Mouse (Mus musculus) adrenal gland, adult 8-10 months (tissue): ENCODE measurements around the gene Sstr4. TPM values are rescaled to one million over a fixed set of nuclear protein-coding genes. Genes with fewer than 3 reads are reported as not detected.
A peak's percentile ranks its signal among the peaks of the same experiment; 100 is the strongest.

Experiments used
- DNase-seq: peaks from one replicate; pipeline ENCODE4 v3.0.0; 2022
- total RNA-seq, 4 experiments: library from RNA; stranded (reverse); gene quantifications; 2 replicates each; pipeline ENCODE4 v1.2.4; 2022

The Sstr4 gene
- total RNA-seq, 4 experiments from 2014 or later, result 0.23 to 0.65 (median 0.33) TPM

DNA sequence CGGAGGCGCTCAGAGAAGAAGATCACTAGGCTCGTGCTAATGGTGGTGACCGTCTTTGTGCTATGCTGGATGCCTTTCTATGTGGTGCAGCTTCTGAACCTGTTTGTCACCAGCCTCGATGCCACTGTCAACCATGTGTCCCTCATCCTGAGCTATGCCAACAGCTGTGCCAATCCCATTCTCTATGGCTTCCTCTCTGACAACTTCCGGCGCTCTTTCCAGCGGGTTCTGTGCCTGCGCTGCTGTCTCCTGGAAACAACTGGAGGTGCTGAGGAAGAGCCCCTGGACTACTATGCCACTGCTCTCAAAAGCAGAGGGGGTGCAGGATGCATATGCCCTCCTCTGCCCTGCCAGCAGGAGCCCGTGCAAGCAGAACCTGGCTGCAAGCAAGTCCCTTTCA, 1.1 kb downstream of the Sstr4 start:
- DNase-seq, result no peak

DNA sequence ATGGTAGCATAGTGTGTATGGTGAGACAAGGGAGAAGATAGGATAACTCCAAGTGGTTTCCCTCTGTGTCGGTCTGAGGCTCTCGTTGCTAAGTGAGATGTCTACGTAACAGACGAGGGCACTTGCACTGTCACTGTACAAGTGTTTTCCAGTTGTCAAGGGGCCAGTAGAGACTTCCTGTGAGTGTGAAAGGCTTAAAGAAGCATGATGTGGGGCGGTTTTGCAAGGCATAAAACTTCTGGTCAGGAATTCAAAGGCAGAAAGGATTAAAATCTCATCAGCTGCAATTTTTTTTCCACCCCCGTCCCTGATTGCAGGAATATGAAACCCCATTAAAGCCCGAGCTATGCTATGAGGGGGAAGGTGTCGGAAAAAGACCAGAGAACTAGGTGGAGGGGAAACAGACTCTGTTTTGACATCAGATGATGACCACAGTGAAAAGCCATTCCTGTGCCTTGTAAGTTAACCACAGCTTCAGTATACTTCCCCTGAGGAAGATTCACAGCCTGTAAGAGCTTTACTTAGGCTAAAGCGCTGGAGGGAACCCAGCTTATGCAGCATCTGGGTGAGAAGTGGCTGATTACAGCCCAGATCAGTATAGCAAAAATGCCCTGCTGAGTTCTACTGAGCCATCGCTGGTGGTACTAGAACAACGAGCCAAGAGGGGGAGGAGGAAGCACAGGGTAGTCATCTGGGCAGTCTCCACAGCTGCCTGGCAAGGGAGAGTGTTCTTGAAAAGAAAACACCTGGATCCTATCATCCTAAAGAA, 2.1 kb downstream of the Sstr4 start:
- DNase-seq, result no peak

DNA sequence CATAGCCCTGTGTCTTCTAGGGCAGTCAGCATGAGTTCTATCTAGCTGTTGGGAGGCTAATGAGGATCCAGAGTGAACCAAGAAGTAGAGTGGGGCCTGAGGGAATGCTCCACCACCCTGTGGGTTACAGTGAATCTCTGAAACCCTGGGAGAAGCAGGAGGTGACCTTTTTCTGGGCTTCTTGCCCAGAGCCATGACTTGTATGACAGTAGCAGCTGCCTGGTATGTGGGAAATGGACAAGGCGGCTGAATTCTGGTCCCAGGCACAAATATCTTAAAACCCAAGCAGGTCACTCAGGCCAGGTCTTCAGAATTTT, 2.6 kb downstream of the Sstr4 start:
- peak; percentile 37 for DNase-seq

DNA sequence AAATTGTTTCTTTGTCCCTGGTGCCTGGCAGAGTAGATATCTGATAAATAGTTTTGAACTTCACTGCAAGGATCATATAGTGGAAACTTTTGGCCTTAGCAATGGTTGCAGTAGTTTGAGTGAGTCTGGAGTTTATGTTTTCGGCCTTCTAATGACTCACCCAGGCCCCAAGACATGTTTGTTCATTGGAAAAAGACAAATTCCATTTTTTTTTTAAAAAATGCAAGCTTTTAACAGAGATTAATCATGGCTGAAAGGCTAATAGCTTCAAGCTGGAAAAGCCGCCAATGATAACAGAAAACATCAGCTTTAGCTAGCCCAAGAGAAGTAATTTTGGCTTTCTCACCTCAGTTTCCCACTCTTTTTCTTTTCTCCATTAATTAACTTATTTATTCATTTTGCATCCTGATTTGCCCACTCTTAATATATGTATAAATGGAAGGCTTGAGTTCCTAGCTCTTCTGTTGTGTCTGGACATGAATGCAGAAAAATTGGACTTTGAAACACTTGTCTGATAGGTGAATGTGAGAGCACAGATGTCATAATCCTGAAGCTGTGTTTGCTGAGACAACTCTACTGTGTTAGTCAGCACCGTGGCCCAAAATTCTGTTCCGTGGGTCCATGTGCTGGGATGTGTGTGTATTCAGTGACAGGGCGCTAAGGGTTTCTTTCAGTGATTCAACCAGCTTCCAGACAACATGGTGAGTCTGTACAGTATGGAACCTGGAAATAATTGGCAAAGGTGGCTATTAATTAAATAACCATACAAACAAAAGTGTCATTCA, 3.9 kb downstream of the Sstr4 start:
- DNase-seq, result no peak

DNA sequence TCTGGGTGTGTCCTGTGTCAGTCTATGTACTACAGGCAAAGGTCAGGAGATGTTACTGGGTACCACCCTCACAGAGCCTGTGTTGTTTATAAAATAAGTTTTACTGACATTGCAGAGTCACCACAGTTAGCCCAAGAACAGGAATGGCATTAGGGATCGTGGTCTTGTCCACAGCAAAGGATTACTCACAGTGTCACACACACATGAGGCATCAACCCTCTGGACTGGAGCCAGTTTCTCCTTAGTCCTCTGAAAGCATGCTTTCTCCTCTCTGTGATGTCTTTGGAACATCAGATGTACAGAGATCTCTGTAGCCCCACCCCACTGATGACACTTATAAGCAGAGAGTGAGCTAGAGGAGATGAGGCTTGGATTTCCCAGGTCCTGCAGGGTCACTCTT, 7.1 kb downstream of the Sstr4 start:
- no peak for DNase-seq

DNA sequence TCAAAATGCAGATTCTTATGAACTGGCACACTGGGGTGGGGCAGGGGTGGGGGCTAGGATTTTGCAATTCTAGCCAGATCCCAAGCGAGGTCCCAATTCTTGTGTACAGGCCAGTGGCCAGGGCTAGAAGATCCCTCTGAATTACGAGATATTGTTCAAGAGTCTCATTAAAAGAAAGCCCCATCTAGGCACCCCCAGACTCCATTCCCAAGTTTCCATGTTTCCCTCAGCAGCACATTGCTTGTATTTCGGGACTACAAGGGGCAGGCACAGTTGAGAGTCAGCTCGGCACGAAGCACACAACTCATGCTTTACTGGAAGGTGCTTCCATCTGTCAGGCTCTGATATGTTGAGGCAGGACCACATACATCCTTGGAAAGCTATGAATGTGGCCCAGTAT, 9.8 kb downstream of the Sstr4 start:
- DNase-seq, result no peak

DNA sequence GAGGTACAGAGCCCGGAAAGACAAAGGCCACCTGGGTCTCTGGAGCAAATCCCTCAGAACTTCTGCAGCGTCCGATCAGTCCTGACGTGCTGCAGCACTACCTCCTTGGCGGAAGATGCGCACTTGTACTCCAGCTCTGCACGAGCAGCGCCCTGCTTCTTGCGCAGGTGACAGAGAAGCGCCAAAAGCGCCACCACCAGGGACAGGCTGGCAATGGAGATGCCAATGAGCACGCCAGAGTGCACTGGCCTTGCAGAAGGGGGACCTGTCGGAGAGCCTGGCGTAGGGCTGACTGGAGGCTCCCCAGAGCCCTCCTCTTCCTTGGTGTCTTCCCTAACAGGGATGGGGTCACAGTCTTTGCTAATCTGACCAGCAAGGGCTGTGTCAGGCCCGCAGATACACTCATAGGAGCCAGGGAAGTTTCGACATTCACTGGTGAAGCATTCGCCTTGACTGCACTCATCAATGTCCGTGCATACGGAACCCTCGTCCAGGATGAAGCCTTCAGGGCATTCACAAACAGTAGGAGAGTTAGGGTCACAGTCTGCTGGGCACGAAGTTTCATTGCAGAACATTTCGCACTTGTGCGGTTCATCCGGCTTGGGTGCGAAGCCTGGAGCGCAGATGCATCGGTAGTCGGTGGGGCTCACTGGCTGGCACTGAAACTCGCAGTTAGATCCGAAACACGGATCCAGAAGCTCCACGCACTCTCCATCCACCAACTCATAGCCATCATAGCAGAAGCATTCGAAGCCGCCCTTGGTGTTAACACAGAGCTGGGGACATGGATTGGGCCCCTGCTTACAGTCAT, 11.2 kb downstream of the Sstr4 start:
- DNase-seq, result peak; percentile 18

DNA sequence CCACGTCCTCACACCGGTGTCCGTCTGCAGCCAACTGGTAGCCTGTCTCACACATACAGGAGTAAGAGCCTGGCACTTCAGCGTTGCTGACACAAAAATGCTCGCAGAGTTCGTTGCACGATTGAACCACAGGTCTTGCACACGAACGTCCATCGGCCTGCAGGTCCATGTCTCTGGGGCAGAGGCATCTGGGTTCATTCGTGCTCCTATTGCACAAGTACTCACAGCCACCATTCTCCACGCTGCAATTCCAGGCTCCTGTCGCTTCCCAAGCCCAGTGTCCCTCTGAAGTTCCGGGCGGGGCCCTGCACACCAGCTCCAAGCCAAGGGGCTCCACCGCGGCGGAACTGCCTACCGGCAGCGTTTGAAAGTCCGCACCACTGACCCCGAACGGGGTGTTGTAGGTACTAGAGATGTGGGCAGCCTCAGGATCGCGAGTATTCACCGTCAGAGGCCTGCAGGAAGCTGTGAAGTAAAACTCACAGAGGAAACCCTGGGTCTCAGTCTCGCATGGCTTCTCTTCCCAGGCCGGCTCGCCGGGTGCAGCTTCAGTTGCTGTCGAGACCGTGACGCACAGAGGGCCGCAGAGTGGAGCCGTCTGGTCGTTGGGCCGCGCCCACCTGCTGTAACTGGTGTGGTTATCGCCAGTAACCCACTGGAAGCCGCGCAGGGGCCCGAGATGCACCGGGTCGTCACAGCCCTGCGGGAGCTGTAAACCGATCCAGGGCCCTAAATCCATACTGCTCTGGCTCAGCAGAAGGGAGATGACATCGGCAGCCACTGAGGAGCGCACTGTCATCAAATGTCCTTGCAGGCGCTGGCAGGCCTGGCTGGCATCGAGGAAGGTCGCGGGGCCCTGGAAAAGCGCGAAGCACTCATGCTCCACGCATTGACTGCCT, 12.1 kb downstream of the Sstr4 start:
- peak; percentile 74 for DNase-seq

DNA sequence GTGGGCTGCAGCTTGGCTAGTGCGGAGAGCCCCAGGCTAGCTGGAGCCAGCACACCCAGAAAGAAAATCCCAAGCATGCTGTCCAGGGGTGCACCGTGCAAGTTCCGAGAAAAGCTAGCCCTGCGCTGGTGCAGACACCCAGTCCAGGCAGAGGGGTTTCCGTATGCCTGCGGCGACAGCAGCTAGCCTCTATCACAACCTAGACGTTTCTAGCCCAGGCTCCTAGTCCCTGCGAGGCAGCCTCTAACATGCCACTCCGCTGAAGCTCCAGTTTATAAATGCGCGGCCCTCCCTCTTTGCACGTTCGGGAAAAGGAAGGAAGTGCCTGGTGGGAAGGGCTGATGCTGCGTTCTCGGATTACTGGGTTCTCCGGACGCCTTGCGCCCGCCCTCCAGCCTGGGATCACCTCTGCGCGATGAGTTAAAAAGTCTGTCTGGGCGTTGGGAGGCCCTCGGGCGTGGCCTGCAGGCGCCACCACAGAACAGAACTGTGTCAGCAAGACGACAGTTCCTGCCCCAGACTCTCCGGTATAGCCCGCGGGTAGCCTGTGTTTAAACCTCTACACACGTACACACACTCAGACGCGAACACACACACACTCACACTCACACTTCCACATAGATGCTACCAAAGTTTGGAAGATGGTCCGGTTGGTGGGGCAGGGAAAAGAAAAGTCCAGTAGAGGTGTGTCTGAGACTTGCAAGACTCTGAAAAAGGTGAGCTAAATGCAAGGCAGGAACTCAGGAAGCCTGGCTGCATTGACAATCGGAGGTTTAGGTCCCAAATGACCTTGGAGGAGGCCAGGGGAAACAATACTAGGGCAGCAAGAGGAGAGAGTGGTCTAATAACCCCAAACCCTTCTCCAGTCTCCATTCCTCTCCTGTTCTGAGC, 13.0 kb downstream of the Sstr4 start, which contains the start of gene Thbd:
Thbd (minus strand) TSS at position 319 of the 891 bp plus-strand sequence.
- peak; percentile 76 for DNase-seq

DNA sequence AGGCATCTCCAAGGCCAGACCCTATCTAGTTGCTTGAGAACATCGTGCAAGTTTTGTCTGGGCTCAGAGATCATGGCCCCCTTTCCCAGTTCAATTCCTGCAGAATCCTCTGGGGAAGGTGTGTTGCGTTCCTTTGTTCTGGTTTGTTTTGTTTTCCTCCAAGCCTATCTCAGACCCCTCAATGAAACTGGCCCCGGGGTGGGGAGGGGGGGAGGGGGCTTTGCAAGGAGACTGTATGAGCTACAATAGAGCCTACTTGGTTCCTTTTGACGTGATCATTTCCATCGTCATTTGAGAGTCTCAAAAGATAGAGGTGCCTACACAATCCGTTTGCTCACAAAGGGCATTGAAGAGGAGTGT, 13.6 kb downstream of the Sstr4 start:
- no peak for DNase-seq

DNA sequence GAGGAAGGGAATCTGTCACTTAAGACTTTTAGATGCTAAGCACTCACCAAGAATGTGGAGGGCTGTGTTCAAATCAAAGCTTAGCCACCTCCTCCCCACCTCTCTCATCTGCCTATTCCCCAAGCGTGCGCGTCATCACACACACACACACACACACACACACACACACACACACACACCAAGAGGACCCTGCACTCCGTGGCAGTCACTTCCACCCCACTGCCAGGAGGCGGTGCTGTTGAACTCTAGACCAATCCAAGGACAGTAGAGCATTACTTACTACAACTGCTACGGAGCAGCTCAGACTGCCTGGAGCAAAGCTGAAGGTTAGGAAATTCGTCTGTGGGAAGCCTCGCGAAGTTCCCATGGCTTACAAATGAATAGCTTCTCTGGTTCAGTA, 14.0 kb downstream of the Sstr4 start:
- DNase-seq, result peak; percentile 84

DNA sequence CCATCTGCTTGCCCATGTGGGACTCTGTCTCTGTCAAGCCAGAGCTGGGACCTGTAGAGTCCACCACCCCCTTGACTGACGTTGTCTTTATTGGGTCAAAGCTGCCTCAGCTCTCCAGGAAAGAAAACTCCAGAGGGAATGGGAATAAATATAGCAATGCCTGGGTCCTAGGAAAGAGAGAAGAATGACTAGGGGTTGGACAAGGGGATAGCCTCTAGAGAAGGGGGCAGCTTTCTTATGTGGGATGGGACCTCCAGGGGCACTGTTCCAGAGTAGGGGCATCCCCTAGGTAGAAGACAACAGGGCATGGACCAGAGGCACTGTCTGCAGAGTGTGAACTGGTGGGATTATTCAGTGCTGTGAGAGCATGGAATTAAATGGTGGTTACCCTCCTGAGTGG, 14.7 kb downstream of the Sstr4 start:
- DNase-seq, result no peak

DNA sequence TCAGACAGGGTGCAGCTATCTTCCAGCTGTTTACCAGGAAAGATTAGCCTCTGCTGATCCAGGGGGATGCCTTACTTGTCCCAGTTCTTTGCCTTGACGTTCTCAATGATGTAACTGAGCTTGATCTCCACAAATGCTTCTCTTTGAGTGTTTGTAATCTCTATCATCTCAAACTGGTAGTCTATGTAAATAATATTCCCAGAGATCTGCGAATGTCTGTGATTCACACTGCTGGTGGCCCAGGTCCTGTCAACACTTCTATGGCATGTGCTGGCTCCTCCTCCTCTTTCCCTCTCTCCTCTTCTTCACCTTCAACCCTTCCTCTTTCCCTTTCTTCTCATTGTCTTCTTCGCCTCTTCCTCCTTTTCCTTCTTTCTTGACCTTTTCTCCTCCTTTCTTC, 24.0 kb downstream of the Sstr4 start:
- no peak for DNase-seq

DNA sequence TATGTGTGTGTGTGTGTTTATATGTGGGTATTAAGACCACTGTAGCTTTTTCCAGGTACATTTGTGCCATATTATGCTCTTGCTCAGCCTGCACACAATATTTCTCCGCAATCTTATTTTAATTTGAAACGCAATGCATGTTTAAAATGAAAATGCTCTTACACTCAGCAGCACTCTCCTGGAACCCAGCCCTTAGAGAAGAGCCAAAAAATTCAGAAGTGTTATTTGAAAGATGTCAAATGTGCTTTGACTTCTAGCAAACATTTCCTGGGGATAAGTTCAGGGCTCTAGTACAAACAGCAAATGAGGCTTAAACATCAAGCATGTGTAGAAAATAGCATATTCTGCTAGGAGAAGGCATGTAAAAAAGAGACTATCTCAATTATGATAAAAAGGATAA, 24.6 kb downstream of the Sstr4 start:
- DNase-seq, result no peak

DNA sequence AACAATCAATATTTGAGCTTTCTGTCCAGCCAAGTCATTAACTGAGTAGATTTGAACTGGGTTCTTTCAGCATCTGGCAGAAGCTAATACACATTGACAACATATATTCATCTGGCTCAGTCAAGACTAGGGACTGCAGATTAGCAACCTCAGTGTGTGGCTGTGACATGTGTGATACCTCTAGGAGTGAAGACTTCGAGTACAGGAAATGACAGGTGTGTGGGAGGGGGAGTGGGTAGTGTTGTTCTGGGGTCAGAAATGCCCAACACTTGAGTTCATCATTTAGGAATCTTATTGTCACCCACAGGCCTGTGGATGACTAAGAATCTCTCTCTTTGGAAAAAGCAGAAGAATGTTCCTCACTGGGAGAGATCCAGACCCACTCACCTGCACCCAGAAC, 26.0 kb downstream of the Sstr4 start:
- DNase-seq, result no peak

DNA sequence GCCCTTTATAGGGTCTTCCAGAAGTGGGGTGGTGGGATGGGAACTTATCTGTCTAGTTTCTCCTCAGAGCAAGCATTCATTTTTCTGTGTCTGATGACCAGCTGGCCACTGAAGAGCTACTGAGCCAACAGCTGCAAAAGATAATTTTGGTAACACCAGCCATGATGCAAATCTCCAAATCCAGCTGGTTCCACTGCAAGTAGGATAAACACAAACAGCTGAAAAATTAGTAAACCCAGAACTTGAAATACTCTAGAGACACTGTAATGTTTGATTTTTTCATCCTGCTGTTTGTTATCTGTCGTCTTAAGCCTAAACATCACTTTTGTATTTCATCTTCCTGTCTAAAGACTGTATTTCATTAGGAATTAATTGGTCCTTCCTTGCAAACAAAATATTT, 26.6 kb downstream of the Sstr4 start:
- no peak for DNase-seq

DNA sequence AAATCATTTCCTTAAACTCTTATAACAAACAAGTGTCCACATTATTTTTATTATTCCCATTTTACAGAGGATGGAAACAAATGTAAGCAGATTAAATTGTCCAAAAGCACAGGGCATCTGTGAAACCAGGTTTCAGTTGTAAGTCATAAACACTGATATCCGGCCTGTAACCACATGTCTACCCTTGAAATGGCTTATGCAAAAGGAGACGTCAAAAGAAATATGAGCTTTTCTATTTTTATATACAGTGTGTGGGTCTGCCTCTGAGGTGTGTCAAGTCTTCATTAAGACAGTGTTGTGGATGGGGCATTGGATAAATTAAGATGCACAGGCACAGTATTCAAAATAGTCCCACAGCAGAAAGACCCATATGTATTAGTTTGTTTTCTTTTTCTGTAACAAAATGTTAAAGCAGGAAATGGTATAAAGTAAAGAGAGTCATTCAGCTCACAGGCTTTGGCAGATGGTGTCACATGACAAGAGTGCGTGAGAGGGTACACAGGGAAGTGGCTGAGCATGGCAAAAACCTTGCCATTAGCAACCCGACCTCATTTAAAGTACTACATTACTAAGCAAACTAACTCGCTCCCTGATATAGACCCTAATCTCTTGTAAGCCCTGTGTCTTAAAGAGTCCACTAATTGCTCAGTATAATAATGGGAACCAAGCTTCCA, 30.7 kb downstream of the Sstr4 start:
- DNase-seq, result no peak

DNA sequence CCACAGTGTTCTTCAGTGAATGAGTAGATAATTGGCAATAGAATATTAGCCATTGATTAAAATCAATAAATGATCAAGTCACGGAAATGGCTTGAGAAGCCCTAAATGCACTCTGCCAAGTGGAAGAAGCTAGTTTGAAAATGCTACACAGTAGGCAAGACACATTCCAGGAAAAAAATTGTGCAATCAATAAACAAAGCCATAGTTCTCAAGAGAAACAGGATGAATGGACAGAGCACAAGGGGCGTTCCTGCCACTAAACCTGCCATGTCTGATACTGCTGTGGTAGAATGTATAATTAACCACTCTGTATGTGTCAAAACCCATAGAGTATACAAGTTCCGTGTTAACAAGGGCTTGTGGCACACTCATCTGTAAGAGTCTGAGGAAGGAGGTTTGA, 32.4 kb downstream of the Sstr4 start:
- no peak for DNase-seq

DNA sequence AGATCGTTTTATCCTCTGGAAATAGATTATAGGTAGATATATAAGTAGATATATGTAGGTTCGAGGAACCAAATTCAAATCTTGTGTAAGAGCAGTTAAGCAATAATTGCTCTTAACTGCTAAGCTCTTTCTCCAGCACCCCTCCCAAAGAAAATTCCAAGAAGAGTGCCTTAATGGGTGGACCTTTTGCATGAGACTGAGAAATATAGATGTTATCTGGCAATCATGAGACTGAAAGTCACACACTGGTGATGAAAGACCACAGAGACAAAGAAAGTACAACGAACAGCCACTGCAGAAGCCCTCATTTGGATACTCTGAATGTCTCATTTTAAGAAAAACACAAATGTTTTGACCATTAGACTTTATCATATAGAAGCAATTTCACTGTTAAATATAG, 33.4 kb downstream of the Sstr4 start:
- no peak for DNase-seq

DNA sequence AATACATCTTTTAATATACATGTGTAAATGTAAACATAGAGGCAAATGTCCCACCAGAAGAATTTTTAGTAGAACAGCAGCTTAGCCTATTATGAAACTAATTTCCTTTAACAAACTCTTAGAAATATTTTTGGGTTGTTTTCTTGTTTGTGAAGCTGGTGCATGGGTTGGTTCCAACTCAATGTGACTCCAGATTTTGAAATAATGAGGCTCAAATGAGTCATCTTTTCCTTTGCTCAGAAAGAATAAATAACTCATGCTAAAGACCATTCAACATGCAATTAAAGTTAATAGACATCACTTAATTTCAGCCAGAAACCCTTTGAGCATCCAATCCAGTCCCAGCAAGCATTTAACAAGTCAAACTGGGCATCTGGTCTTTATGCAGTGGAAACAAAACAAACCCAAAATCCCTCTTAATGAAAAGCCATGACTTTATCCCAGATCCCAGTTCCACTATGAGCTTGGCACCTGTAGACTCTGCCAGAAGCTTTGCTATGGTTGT, 33.9 kb downstream of the Sstr4 start:
- no peak for DNase-seq
